In genomic region chr16:23258429-23258822, GRCm38 (mm10) we compare ENCODE assay signal across 13 mouse cellular contexts. TPM values are rescaled to one million over a fixed set of nuclear protein-coding genes. Genes with fewer than 3 reads are reported as not detected.
DNase-seq lines count a peak whose midpoint lies in the region; ATAC-seq and TF ChIP-seq lines count a peak whose summit lies in the region.
"Had no signal": no experiment of that assay in that cellular context is flagged by ENCODE, and none has a peak within 500 bp of the region (broad histone marks: within the 10 kb centered on the region; RNA-seq: fewer than 3 reads in every experiment).

No protein-coding gene starts in this region.

- H3K4me2 ChIP-seq in kidney, embryonic 15.5 days = no peak overlapping the region
- H3K4me2 ChIP-seq in forebrain, embryonic 11.5 days (ENCODE audit: low read depth, low read length, severe bottlenecking) = no peak overlapping the region
- no peak overlapping the region for H3K4me2 ChIP-seq in limb, embryonic 14.5 days (replicated peaks; ENCODE audit: low read depth, low read length, severe bottlenecking)

- H3K27me3 ChIP-seq in kidney, embryonic 15.5 days = no peaks in the 10 kb centered on the region
- H3K27me3 ChIP-seq in forebrain, embryonic 11.5 days (ENCODE audit: control insufficient read depth, insufficient read depth, low read length) = peaks cover 3% of the 10 kb centered on the region; the same call in 1 of the 2 replicates
- H3K27me3 ChIP-seq in limb, embryonic 14.5 days (ENCODE audit: control insufficient read depth, insufficient read depth, low read length) = no peaks in the 10 kb centered on the region
- H3K27me3 ChIP-seq in heart, adult 2 months (ENCODE audit: control insufficient read depth, insufficient read depth, low read length) = no peaks in the 10 kb centered on the region
- H3K27me3 ChIP-seq: Patski had no signal

- H3K4me1 ChIP-seq in kidney, embryonic 15.5 days = peaks cover 44% of the 10 kb centered on the region
- peaks cover 4% of the 10 kb centered on the region; the same call in 1 of the 2 replicates for H3K4me1 ChIP-seq in cortical plate, adult 2 months (ENCODE audit: control insufficient read depth, insufficient read depth, low read length)
- H3K4me1 ChIP-seq in forebrain, embryonic 11.5 days (replicated peaks; ENCODE audit: control insufficient read depth, insufficient read depth, low read length) = peaks cover 19% of the 10 kb centered on the region
- H3K4me1 ChIP-seq in limb, embryonic 14.5 days (ENCODE audit: control insufficient read depth, insufficient read depth, low read length) = peaks cover 33% of the 10 kb centered on the region
- H3K4me1 ChIP-seq in heart, adult 2 months (ENCODE audit: control insufficient read depth, insufficient read depth, low read length) = peaks cover 4% of the 10 kb centered on the region

- H3K36me3 ChIP-seq in kidney, embryonic 15.5 days = no peaks in the 10 kb centered on the region
- no peaks in the 10 kb centered on the region for H3K36me3 ChIP-seq in forebrain, embryonic 11.5 days (ENCODE audit: control insufficient read depth, insufficient read depth, low read length)
- H3K36me3 ChIP-seq in limb, embryonic 14.5 days (ENCODE audit: control insufficient read depth, insufficient read depth, low read length) = no peaks in the 10 kb centered on the region
- H3K36me3 ChIP-seq in heart, adult 2 months (ENCODE audit: control insufficient read depth, insufficient read depth, low read length) = peaks cover 6% of the 10 kb centered on the region
- H3K36me3 ChIP-seq: heart, embryonic 10.5 days had no signal

- H3K4me3 ChIP-seq in kidney, embryonic 15.5 days (replicated peaks) = no peak overlapping the region
- no peak overlapping the region for H3K4me3 ChIP-seq in cortical plate, adult 2 months (ENCODE audit: insufficient read depth, low read length)
- no peak overlapping the region for H3K4me3 ChIP-seq in forebrain, embryonic 11.5 days (ENCODE audit: low read depth, low read length)
- no peak overlapping the region for H3K4me3 ChIP-seq in limb, embryonic 14.5 days (replicated peaks; ENCODE audit: low read length)
- H3K4me3 ChIP-seq in heart, adult 2 months = no peak overlapping the region

- ATAC-seq in kidney, embryonic 15.5 days (replicated peaks; ENCODE audit: low FRiP score) = no peak
- peak; percentile 39 for ATAC-seq in forebrain, embryonic 11.5 days (replicated peaks; ENCODE audit: low FRiP score)
- ATAC-seq in limb, embryonic 14.5 days (ENCODE audit: low FRiP score, low read depth) = no peak
- ATAC-seq: Patski had no signal

- H3K27ac ChIP-seq in kidney, embryonic 15.5 days = peak overlapping the region; percentile 7; the same call in 1 of the 2 replicates
- peak overlapping the region; percentile 15; the same call in 1 of the 2 replicates for H3K27ac ChIP-seq in cortical plate, adult 2 months (ENCODE audit: insufficient read depth, low read length)
- H3K27ac ChIP-seq in forebrain, embryonic 11.5 days (ENCODE audit: low read depth, low read length) = peak overlapping the region; percentile 67
- peak overlapping the region; percentile 40; the same call in 1 of the 2 replicates for H3K27ac ChIP-seq in limb, embryonic 14.5 days (replicated peaks; ENCODE audit: low read depth, low read length)
- no peak overlapping the region; the same call in 1 of the 2 replicates for H3K27ac ChIP-seq in heart, adult 2 months
- H3K27ac ChIP-seq: heart, embryonic 10.5 days; liver, embryonic 14.5 days had no signal

- TF ChIP-seq CTCF in cortical plate, adult 2 months (IDR thresholded peaks at IDR 0.05; ENCODE audit: extremely low read depth, insufficient read depth, low read length) = no peak
- no peak for TF ChIP-seq CTCF in heart, adult 2 months (IDR thresholded peaks at IDR 0.05)

- no peaks in the 10 kb centered on the region for H3K9me3 ChIP-seq in kidney, embryonic 15.5 days (replicated peaks)
- no peaks in the 10 kb centered on the region for H3K9me3 ChIP-seq in forebrain, embryonic 11.5 days (ENCODE audit: control insufficient read depth, low read length)
- H3K9me3 ChIP-seq in limb, embryonic 14.5 days (ENCODE audit: control insufficient read depth, low read length) = no peaks in the 10 kb centered on the region
- H3K9me3 ChIP-seq: heart, embryonic 10.5 days had no signal

- TF ChIP-seq EP300 in heart, adult 2 months (IDR thresholded peaks at IDR 0.05; ENCODE audit: insufficient read depth, low read depth, low read length) = no peak

- H3K9ac ChIP-seq in kidney, embryonic 15.5 days = 0 out of 2 replicates have a peak overlapping the region, but pooled peaks have one; percentile 1
- H3K9ac ChIP-seq in forebrain, embryonic 11.5 days (ENCODE audit: low read length) = peak overlapping the region; percentile 24; the same call in 1 of the 2 replicates
- 0 out of 2 replicates have a peak overlapping the region, but pooled peaks have one; percentile 21 for H3K9ac ChIP-seq in limb, embryonic 14.5 days (ENCODE audit: low read depth, low read length, severe bottlenecking)
- H3K9ac ChIP-seq in heart, adult 2 months (ENCODE audit: low read depth, low read length) = no peak overlapping the region
- H3K9ac ChIP-seq: liver, embryonic 14.5 days had no signal

- no peak for TF ChIP-seq POLR2A in cortical plate, adult 2 months (IDR thresholded peaks at IDR 0.05; ENCODE audit: extremely low read depth, insufficient read depth, low read length)
- TF ChIP-seq POLR2A in limb, embryonic 14.5 days (IDR thresholded peaks at IDR 0.05; ENCODE audit: borderline replicate concordance, extremely low read depth, insufficient read depth, insufficient read length) = no peak
- no peak for TF ChIP-seq POLR2A in heart, adult 2 months (IDR thresholded peaks at IDR 0.05; ENCODE audit: insufficient read depth, low read depth, low read length)

- no peak for DNase-seq in kidney, adult 11 months
- no peak for DNase-seq in forebrain, embryonic 11.5 days (ENCODE audit: low spot score)
- no peak for DNase-seq in limb, embryonic 14.5 days (ENCODE audit: low spot score)
- no peak for DNase-seq in frontal cortex, postnatal 36 days (ENCODE audit: low spot score in 2 of 2)
- no peak for DNase-seq in heart, adult 2 months
- DNase-seq: adrenal gland, adult 2 months; kidney, adult 2 months; thymus, postnatal 4 days had no signal

- intact Hi-C loops in heart, adult 2 months (cut with DNase I) = no loop called here

- 32% methylated on average over 7 of the region's 7 CpGs for WGBS in kidney, embryonic 15.5 days
- WGBS in forebrain, embryonic 11.5 days = 3% methylated on average over 7 of the region's 7 CpGs
- WGBS in limb, embryonic 14.5 days = 29% methylated on average over 7 of the region's 7 CpGs
- WGBS in heart, adult 2 months = 81% methylated on average over 7 of the region's 7 CpGs

- no peaks in the 10 kb centered on the region for H3K79me2 ChIP-seq in heart, adult 2 months (replicated peaks; ENCODE audit: control insufficient read depth, insufficient read depth, low read length)

RNA-seq across cellular contexts. Expression of gene St6gal1, which starts 33.9 kb away (rescaled TPM):
- polyA plus RNA-seq in kidney, embryonic 15.5 days (2015; fragmentation: Nextera tagmentation; extraction: Ambion mirVana) = 22.6 and 25.5 TPM in 2 replicates
- polyA plus RNA-seq in cortical plate, adult 2 months (2012; rRNA removed) = 13.3 and 13.5 TPM in 2 replicates
- 24.7 TPM in 2 replicates for polyA plus RNA-seq in forebrain, embryonic 11.5 days (2014; fragmentation: Nextera tagmentation; extraction: Ambion mirVana)
- polyA plus RNA-seq in limb, embryonic 14.5 days (2012; rRNA removed) = 13.3 and 14.7 TPM in 2 replicates
- polyA plus RNA-seq in limb, embryonic 14.5 days (2014; fragmentation: Nextera tagmentation; extraction: Ambion mirVana) = 16.8 and 20.6 TPM in 2 replicates
- total RNA-seq in heart, adult 2 months (2021) = 1 to 10 TPM; 8.4 to 9.9 TPM
- 6.0 and 9.9 TPM in 2 replicates for polyA plus RNA-seq in heart, adult 2 months (2012; rRNA removed)
